Comparison of ENCODE assay signal across 17 mouse cellular contexts in genomic region chr5:142039891-142040530, GRCm38 (mm10).
A peak's percentile ranks its signal among the peaks of the same experiment; 100 is the strongest.
DNase-seq lines count a peak whose midpoint lies in the region; ATAC-seq and TF ChIP-seq lines count a peak whose summit lies in the region.
"Had no signal": no experiment of that assay in that cellular context is flagged by ENCODE, and none has a peak within 500 bp of the region (broad histone marks: within the 10 kb centered on the region; RNA-seq: fewer than 3 reads in every experiment).

No protein-coding gene starts in this region.

- peak; percentile 16 to 19 for DNase-seq in spleen, adult 18-20 months
- no peak for DNase-seq in spleen, adult 12 weeks (ENCODE audit: low spot score)
- peak; percentile 38 for DNase-seq in spleen, adult 2 months (ENCODE audit: low read depth in 1 of 2, low spot score in 2 of 2)
- DNase-seq in thymus, postnatal 4 days, result peak; percentile 71
- no peak for DNase-seq in midbrain, embryonic 14.5 days
- DNase-seq in lung, postnatal 14 days, result no peak
- DNase-seq: adrenal gland, postnatal 36 days; cerebellum, adult 11 months; lung, postnatal 10 days; retina, postnatal 1 day had no signal

- H3K9me3 ChIP-seq in midbrain, embryonic 14.5 days (ENCODE audit: control insufficient read depth, low read length), result no peaks in the 10 kb centered on the region
- H3K9me3 ChIP-seq in forebrain, embryonic 12.5 days, result no peaks in the 10 kb centered on the region
- H3K9me3 ChIP-seq: forebrain, embryonic 15.5 days; liver, embryonic 12.5 days; midbrain, embryonic 13.5 days; neural tube, embryonic 12.5 days had no signal

- no peaks in the 10 kb centered on the region for H3K27me3 ChIP-seq in spleen, adult 2 months (ENCODE audit: control insufficient read depth, insufficient read depth, low read length)
- no peaks in the 10 kb centered on the region for H3K27me3 ChIP-seq in midbrain, embryonic 14.5 days (ENCODE audit: control insufficient read depth, insufficient read depth, low read length)
- no peaks in the 10 kb centered on the region for H3K27me3 ChIP-seq in forebrain, embryonic 12.5 days
- H3K27me3 ChIP-seq: forebrain, embryonic 15.5 days; liver, embryonic 12.5 days; midbrain, embryonic 13.5 days; neural tube, embryonic 12.5 days had no signal

- no peaks in the 10 kb centered on the region for H3K36me3 ChIP-seq in spleen, adult 2 months (ENCODE audit: control insufficient read depth, insufficient read depth, low read length)
- no peaks in the 10 kb centered on the region for H3K36me3 ChIP-seq in midbrain, embryonic 14.5 days (ENCODE audit: control insufficient read depth, insufficient read depth, low read length)
- H3K36me3 ChIP-seq in forebrain, embryonic 12.5 days (replicated peaks), result no peaks in the 10 kb centered on the region
- H3K36me3 ChIP-seq: forebrain, embryonic 15.5 days; liver, embryonic 12.5 days; midbrain, embryonic 13.5 days; neural tube, embryonic 12.5 days had no signal

- H3K27ac ChIP-seq in spleen, adult 2 months (ENCODE audit: insufficient read depth, low read length), result no peak overlapping the region
- H3K27ac ChIP-seq in midbrain, embryonic 14.5 days (replicated peaks; ENCODE audit: low read depth, low read length), result no peak overlapping the region
- H3K27ac ChIP-seq in forebrain, embryonic 12.5 days, result no peak overlapping the region
- H3K27ac ChIP-seq: forebrain, embryonic 15.5 days; hindbrain, postnatal 0 days; liver, embryonic 12.5 days; midbrain, embryonic 13.5 days; neural tube, embryonic 12.5 days had no signal

- peak; percentile 68 for ATAC-seq in common myeloid progenitor, adult 5-6 weeks (replicated peaks; ENCODE audit: low read depth, poor library complexity, severe bottlenecking)
- ATAC-seq in midbrain, embryonic 14.5 days (ENCODE audit: low FRiP score, low TSS enrichment), result no peak
- no peak for ATAC-seq in forebrain, embryonic 12.5 days (ENCODE audit: low FRiP score)
- ATAC-seq: forebrain, embryonic 15.5 days; hindbrain, postnatal 0 days; liver, embryonic 12.5 days; midbrain, embryonic 13.5 days had no signal

- H3K4me3 ChIP-seq in spleen, adult 2 months (ENCODE audit: extremely low read depth, insufficient read depth, insufficient read length), result no peak overlapping the region
- H3K4me3 ChIP-seq in midbrain, embryonic 14.5 days (replicated peaks; ENCODE audit: low read depth, low read length), result no peak overlapping the region
- H3K4me3 ChIP-seq in forebrain, embryonic 12.5 days (replicated peaks), result no peak overlapping the region
- H3K4me3 ChIP-seq: forebrain, embryonic 15.5 days; liver, embryonic 12.5 days; midbrain, embryonic 13.5 days; neural tube, embryonic 12.5 days had no signal

- H3K4me2 ChIP-seq in midbrain, embryonic 14.5 days (ENCODE audit: low read length), result no peak overlapping the region
- H3K4me2 ChIP-seq in forebrain, embryonic 12.5 days, result no peak overlapping the region
- H3K4me2 ChIP-seq: forebrain, embryonic 15.5 days; liver, embryonic 12.5 days; midbrain, embryonic 13.5 days; neural tube, embryonic 12.5 days had no signal

- TF ChIP-seq POLR2A in spleen, adult 2 months (IDR thresholded peaks at IDR 0.05; ENCODE audit: low read depth, low read length), result no peak

- whole genome bisulfite sequencing in spleen, adult 2 months, result 9% methylated on average over 4 of the region's 4 CpGs
- 89% methylated on average over 4 of the region's 4 CpGs for WGBS in midbrain, embryonic 14.5 days
- WGBS in forebrain, embryonic 12.5 days, result 81% methylated on average over 4 of the region's 4 CpGs

- H3K4me1 ChIP-seq in spleen, adult 2 months (ENCODE audit: control insufficient read depth, insufficient read depth, insufficient read length), result peaks cover 29% of the 10 kb centered on the region; the same call in 1 of the 2 replicates
- H3K4me1 ChIP-seq in midbrain, embryonic 14.5 days (ENCODE audit: control insufficient read depth, insufficient read depth, low read length), result no peaks in the 10 kb centered on the region
- no peaks in the 10 kb centered on the region for H3K4me1 ChIP-seq in forebrain, embryonic 12.5 days
- H3K4me1 ChIP-seq: forebrain, embryonic 15.5 days; liver, embryonic 12.5 days; midbrain, embryonic 13.5 days; neural tube, embryonic 12.5 days had no signal

- TF ChIP-seq CTCF in spleen, adult 2 months (IDR thresholded peaks at IDR 0.05; ENCODE audit: extremely low read depth, insufficient read depth, insufficient read length, insufficient replicate concordance), result no peak

- H3K9ac ChIP-seq in midbrain, embryonic 14.5 days (replicated peaks; ENCODE audit: low read length), result no peak overlapping the region
- no peak overlapping the region for H3K9ac ChIP-seq in forebrain, embryonic 12.5 days
- H3K9ac ChIP-seq: forebrain, embryonic 15.5 days; liver, embryonic 12.5 days; midbrain, embryonic 13.5 days; neural tube, embryonic 12.5 days had no signal

Comparison
In these comparisons a context has a peak if more than half of its experiments do, and no peak if none do; other contexts are left out.
1. DNase-seq: peak in spleen, adult 18-20 months (2 of 2), spleen, adult 2 months (2 of 2) and thymus, postnatal 4 days (single experiment); none in spleen, adult 12 weeks (single experiment), midbrain, embryonic 14.5 days (single experiment) and lung, postnatal 14 days (single experiment).